Mouse (Mus musculus) adrenal gland, postnatal 36 days (tissue): ENCODE measurements around the gene Pla2g1b. TPM values are rescaled to one million over a fixed set of nuclear protein-coding genes. Genes with fewer than 3 reads are reported as not detected.

Experiments used
- DNase-seq, 2 experiments: peaks; one replicate each; pipeline ENCODE4 v3.0.0; 2021; ENCODE audit warnings: mixed read lengths in 1 of 2
- long read RNA-seq, 2 experiments: library from polyadenylated mRNA; stranded (forward); transcript quantifications; one replicate each; pipeline ENCODE4 v2.0.0; 2021; ENCODE audit warnings: borderline sequencing depth in 2 of 2
- total RNA-seq, 2 experiments: library from RNA; stranded (reverse); gene quantifications; 2 replicates each; pipeline ENCODE4 v1.2.3; 2021

The Pla2g1b gene
- not detected for total RNA-seq
- long read RNA-seq, experiment 1, result 0 reads
- long read RNA-seq, experiment 2, transcript Pla2g1b-201 (4 exons, 557 nt), result major isoform, 22 of 26 reads
- long read RNA-seq, experiment 2, partial matches to known transcripts, result 1 of 26 reads
- long read RNA-seq, experiment 2, other reads (novel, unspliced or antisense), result 1 of 26 reads

DNA sequence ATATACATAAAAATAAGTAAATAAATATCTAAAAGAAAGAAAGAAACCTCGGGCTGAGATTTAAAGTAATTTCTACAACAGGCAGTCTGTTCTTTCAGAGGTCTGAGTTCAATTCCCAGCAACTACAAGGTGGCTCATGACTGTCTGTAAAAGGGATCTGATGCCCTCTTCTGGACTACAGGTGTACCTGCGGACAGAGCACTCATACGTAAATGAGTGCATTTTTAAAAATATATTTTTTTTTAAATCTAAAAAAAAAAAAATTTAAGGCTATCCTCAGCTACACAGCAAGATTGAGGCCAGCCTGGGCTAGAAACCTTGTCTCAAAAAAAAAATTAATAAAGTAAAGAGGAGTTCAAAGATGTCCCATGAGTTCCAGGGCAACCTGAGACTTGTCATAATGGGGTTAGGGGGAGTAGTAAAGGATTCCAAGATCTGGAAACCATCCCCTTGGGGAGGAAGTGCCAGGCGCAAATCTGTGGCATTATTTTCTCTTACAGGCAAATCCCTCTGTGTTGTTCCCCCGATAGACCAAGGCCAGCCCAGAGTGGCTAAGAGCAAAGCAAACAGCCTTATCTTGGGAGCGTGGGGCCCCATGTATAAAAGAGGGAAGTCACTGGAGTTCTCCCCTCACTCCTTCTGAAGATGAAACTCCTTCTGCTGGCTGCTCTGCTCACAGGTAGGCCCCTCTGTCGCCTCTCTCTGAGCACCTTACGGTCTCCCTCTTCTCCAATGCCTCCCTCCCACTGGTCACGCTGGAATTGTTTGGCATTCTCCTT is at the start of gene Pla2g1b:
TSS of gene Pla2g1b (plus strand) at position 621 of the 779 bp plus-strand sequence.
- no peak for DNase-seq

DNA sequence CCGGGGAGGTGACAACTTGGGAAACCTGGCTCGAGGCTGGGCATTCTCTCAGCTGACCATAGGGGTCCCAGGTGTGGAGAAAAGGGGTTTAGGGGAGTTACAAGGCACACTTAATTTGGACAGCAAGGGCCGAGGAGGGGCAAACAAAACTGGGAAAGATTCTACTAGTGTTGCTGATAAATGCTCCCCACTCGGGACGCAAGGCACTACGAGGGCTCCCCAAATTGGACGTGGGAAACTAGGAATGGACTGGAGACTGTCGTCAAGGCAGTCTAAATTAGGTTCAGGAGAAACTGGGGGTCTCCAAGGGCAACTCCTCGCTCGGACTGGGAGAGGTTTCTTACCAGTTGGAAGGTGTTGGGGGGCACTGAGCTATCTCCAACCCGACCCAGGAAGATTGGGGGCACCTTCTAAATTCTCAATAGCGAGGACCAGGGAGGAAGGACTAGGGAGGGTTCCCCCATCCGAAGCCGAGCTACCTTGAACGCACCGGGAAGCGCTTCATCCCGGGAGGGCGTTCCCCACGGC is 37.2 kb upstream of the Pla2g1b start:
- no peak for DNase-seq

DNA sequence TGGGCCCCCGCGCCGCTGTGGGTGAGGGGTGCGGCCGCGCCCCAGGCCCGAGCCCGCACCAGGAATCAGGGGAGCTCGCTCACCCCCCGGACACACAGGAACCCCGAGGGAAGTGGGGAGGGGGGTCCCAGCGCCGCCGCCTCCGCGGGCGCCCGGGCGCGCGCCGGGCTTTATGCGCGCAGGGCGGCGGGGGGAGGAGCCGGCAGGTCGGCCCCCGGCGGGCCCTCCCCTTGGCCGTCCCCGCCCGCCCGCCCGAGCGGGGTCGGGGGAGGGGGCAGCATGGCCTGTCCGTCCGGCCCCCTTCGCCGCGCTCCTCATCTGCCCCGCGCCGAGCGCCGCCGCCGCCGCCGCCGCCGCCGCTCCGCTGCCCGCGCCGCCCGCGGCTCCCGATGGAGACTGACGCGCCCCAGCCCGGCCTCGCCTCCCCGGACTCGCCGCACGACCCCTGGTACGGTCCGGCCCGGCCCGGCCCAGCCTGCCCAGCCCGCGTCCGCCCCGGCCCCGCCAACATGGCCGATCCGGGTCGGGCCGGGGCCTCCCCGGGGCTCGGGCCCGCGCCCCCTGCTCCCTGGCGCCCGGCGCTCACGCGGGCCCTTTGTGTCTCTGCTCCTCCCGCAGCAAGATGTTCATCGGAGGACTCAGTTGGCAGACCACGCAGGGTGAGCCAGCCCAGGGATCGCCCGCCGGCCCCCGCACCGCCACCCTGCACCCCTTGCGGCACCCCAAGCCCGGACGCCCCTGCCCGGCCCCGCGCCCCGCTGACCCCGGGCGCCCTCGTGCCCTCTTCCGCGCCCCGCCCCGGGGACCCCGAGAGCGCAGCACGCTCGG is 36.5 kb upstream of the Pla2g1b start, which contains the start of gene Msi1:
TSS of gene Msi1 (plus strand) at position 241 of the 828 bp plus-strand sequence.
- DNase-seq, result peak; percentile 53 to 68

DNA sequence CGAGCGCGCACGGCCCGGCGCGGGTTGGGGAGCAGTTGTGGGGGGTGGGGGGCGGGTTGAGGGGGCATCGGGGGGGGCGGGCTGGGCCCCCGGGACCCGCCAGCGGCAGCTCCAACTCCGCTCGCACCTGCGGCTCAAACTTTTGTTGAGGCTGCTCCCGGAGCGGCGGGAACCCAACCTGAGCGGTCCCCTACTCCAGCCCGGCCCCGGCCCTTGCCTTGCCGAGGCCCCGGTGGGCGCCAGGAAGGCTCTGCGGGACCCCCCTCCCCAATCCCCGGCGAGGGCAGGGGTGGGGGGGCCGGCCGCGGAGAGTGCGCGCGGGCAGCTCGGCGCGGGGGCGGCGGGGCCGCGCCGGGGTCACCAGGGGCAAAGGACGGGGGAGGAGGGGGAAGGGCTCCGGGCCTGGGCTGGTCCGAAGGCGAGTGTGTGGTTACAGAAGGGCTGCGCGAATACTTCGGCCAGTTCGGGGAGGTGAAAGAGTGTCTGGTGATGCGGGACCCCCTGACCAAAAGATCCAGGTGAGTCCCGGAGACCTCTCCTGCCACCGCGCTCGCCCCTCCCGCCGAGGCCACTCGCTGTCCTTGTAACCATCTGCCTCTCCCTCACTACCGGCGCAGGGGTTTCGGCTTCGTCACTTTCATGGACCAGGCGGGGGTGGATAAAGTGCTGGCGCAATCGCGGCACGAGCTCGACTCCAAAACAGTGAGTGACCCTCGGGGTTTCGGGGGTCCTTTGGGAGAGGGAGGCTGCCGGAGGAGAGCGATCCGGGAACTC is 35.7 kb upstream of the Pla2g1b start:
- DNase-seq, result peak; percentile 52 to 53

DNA sequence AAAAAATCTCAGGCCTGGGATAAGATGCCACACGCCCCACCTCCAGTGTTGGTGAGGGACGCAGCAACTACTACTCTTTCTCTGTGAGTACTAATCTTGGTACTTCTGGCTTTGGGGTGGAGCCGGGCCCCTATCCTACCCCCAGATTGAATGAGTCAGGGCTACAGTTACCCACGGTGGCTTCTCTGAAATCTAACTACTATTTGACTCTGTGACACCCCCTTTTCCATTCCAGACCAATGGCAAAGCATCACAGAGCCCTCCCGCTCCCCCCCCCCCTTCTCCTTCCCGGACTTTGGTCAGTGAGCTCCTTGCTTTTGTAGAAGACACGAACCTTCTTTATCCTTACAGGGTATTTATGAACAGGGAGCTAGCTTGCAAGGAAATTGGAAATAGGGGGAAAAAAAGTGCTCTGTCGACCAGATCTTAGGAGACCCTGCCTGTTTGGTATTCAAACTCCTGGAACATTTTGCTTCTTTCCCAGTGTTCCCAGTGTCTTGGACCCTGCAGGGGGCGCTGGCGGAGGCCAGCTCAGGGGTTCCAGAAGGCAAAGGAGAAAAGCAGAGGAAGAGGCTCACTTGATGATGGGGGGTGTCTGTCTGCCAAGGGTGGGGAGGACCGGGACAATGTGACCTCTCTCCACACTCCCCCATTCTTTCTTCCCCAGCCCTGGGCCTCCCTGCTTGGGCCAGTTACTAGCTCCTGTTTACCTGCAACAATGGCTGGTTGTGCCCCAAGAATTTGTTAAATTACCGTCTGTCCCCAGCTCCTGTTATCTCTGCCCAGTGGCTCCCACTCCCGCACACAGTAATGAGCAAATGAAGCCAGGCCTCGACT is 34.8 kb upstream of the Pla2g1b start:
- DNase-seq, result peak in 1 of 2 experiments; percentile 44

DNA sequence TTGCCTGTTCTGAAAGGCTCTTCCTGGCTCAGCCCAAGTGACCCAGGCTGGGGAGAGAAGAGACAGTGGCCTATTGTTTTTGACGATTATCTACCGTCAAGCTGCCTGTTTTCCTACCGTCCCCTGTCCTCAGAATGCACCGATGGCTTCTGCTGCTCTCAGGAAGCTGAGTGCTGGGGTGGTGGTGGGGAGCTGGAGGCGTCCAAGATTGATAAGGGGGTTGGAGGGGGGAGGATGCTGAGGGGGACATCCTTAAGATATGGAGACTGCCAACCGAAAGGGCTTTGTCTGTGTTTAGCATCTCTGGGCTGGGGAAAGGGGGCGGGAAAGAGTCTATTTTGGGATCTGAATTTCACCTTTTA is 34.2 kb upstream of the Pla2g1b start:
- no peak for DNase-seq

DNA sequence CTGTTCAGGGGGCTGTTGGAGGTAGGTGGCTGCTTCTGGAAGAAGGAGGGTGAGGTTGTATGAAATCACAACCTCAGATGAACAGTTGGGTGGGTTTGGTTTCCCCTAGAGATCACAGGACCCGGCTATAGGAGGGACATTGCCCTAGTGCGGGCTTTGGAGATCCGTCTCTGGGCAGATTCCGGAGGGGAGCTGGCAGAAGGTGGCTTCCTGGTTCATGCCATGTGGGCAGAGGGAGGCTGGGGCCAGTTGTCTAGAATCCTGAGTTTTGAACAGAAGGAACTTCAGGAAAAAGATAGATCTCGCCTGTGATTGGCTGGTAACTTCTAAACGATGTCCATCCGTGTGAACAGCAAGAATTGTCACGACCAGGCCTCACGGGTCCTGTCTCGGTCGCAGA is 33.7 kb upstream of the Pla2g1b start:
- DNase-seq, result no peak

DNA sequence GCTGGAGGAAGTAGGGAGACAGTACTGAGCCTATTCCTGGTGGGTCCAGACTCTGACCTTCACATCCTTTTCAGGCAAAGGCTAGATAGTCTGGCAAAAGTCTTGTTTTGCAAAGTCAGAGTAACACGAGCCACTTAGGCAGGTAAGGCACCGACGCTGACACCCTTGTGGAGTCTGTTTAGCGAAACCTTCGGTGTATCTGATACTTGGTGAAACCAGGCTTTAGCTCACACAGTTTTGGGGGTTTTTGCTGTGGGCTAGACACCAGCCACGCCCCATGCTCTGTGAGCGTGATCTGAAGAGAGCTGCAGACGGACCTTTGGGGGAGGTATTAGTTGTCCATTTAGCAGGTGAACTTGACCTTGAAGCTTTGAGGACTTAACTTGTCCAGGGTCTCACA is 32.9 kb upstream of the Pla2g1b start:
- DNase-seq, result no peak

DNA sequence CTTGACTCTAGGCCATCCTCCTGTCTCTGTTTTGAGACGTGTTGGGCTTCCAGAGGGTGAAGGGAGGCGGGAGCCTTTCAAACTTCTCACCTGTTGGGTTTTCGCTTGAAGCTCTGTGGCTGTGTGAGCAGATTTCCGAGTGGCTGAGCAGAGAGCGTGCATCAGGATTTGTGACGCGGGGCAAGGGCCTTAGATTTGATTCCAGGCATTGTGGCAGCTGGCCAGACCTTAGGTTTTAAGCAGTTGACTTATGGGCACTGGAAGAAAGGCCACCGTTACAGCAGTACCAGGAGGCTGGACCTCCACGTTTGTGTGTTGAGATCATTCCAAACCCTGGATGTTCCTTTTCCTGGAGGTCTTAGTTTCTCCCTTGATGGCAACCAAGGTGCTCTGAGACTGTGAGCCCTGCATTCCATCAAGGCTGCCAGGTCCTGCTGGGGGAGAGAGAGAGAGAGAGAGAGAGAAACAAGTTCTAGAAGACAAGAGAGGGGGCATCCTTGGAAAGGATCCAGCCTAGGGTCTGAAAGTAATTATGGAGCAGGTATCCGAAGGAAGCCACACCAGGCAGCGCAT is 31.7 kb upstream of the Pla2g1b start:
- no peak for DNase-seq

DNA sequence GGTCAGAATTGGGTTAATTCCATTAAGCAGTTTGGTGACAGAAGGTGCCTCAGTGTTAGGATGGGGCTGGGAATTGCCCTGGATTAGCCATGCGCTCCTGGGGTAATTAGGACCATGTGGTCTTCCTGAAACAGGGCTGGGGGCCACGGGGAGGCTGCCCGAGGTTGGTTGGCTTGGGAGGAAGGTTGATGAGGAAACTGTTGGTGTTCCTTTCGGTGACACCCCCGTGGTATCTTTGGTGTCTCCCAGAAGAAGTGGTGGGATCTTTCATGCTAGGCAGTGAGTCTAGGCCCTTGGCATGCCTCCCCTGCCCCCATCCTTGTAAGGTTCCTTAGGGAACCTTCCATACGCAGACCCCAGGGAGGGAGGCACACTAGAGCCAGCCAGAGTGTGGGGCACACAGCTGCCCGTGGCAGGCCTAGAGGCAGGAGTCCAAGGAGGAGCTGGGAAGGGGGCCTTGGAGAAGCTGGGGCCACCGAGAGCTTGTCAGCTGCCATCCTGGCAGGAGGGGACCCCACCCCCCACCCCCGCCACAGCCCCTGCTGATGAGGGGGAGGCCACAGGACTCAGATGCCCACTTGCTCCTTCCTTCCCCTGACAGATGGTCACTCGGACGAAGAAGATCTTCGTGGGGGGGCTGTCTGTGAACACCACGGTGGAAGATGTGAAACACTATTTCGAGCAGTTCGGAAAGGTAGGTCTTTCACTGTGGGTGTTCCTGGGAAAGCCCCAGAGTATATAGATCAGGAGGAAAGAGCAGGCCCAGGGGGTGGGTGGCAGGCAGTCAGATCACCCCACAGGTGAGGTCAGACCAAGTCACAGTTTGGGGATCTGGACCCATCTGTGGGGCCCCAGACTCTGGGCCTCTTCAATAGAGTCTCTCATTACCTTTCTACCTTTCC is 31.0 kb upstream of the Pla2g1b start:
- no peak for DNase-seq

DNA sequence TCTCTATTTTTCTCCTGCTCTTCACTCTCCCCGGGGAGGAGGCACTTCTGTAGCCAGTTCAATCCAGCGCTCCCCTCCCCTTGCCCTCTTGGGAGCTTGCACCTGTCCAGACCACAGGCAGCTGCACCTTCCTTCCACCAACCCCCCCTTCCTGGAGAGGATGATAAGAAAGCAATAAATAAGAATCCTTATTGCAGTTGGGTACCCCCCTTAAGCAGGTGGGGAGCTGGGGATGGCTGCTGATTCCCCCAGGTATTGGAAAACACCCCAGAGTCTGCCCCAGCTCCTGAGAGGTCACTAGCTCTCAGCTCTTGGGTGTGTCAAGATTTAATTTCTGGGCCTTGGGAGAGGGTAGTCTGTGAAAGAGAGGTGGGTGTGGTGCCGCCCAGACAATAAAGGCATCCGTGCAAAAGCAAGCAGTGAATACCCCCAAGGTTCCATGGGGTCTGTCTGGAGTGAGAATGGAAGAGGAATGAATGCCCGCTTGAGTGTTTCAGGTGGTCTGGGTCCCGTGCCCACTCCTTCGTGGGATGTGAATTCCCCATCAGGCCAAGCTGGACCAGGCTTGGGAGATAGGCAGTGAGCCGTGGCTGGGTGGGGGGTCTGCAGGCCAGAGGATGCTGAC is 30.2 kb upstream of the Pla2g1b start:
- DNase-seq, result no peak

DNA sequence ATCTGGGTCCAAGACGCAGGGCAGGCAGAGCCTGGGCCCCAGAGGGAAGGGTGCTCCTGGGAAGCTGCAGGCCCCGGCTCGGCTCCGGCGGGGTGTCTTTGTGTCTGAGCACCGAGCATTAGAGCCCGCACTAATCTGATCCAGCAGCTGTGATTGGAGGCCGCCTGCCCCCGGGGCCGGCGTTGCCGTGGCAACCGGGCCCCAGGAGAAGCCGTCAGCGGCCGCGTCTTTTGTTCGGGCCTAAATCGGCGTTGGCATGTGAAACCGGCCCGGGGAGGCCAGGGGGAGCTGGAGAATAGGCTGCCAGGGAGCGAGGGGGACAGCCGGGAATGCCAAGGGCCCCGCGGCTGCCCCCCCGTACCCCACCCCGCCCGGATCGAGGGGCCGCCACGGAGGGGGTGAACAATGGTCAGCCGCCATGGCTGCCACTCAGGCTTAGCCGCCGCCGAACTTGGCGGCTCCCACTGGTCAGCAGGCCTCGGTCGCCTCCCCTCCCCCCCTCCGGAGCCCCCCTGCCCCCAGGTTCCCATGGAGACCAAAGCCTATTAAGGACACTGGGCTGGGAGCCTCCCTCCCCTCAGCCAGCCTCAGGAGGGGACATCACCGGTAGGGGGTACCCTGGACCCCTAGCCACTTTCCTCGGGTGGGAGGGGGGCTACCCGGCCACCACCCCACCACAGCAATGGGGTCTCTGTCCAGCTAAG is 29.5 kb upstream of the Pla2g1b start:
- DNase-seq, result peak; percentile 71 to 79

DNA sequence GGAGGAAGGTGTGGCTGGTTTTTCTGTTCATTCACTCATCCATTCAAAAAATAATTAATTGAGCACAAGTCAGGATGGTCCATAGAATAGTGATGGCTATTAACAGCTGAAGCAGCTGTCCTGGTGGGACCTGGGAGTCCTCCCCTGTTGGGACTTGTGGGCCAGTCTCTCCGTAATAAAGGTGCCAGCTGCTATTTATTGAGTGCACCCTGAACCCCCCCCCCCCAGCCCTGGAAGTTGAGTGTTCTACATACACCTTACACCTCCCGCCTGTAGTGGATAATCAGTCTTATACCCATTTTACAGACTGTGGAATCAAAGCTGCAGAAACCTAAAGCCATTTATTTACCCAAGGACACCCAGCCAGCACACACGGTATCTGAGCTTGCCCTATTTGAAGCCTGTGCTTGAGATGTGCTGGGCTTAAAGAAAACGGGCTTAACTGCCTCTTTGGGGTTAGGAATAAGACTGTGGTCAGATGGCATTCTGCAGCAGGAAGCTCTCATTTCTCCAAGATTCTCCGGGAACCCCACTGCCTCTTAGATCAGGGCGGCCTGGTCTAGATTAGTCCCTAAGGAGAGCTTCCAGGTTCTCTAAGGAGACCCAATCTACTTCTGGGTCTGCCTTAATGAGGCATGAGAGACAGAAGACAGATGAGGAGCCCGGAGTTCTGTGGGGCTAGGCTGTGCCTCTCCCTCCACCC is 28.7 kb upstream of the Pla2g1b start:
- DNase-seq, result no peak

DNA sequence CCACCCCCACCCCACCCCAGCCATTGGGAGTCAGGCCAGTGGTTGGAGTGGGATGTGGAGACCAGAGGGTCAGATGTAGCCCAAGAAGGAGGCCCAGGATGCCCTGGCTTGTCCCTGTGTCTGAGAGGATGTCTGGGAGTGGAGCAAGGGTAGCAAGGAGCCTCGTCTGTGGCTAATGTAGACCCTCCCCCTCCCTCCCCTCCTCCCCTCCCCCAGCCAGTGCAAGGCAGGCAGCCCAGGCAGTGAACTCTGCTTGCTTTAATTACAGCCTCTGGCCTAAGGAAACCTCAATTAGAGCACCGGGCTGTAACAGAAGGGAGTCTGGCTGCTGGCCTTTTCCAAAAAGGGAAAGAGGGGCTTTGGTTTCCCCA is 28.1 kb upstream of the Pla2g1b start:
- no peak for DNase-seq

DNA sequence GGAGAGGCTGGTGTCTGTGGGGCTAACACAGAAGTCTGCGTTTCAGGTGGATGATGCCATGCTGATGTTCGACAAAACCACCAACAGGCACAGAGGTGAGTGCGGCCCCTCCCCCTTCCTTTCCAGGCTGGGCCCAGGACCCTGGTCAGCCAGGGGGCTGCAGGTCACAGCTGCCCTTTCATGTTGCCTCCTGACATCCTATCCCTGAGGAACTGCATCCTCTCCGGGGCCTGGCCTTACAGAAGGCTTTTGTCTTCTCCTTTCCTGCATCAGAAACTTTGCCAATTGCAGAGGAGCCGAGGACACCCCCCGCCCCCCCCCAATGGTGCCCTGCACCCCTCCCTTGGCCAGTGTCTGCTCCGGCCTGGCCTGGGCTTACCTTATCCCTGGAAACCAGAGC is 27.4 kb upstream of the Pla2g1b start:
- no peak for DNase-seq

DNA sequence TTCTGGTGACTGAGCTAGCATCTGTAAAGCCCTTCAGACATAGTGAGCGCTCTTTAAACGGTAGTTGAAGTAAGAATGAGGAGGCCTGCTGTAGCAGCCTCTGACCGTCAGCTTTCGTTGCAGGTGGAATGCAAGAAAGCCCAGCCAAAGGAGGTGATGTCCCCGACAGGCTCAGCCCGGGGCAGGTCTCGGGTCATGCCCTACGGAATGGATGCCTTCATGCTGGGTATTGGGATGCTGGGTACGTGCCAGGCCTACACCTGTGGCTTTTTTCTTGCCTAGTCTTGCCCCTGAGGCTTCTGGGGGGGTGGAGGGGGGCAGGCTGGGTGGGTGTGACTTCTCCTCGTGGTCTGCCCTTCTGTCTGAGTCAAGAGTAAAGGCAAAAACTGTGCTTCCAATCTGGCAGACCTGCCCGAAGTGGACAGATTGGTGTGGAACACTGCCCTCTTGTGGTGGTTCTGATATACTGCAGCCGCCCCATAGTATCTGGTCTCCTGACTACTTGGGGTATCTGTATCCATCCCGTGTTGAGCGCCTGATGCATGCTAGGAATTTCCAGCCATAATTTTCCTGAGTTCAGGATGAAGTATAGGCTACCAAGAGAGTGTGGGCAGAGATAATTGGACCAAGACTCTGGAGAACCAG is 24.7 kb upstream of the Pla2g1b start:
- peak; percentile 75 to 77 for DNase-seq

DNA sequence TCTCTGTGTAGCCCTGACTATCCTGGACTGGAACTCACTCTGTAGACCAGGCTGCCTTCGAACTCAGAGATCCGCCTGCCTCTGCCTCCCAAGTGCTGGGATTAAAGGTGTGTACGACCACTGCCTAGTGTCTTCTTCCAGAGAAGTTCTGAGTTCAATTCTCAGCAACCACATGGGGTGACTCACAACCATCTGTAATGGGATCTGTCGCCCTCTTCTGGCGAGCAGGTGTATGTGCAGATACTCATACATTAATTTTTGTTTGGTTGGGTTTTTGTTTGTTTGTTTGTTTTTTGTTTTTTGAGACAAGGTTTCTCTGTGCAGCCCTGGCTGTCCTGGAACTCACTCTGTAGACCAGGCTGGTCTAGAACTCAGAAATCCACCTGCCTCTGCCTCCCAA is 23.4 kb upstream of the Pla2g1b start:
- peak; percentile 21 to 36 for DNase-seq
